Mouse (Mus musculus) lung, postnatal 25 days (tissue): ENCODE measurements around the gene Tbx5.

Experiments
- DNase-seq: peaks from one replicate; pipeline ENCODE4 v3.0.0; 2022; ENCODE audit warnings: low spot score

Tbx5 gene

DNA sequence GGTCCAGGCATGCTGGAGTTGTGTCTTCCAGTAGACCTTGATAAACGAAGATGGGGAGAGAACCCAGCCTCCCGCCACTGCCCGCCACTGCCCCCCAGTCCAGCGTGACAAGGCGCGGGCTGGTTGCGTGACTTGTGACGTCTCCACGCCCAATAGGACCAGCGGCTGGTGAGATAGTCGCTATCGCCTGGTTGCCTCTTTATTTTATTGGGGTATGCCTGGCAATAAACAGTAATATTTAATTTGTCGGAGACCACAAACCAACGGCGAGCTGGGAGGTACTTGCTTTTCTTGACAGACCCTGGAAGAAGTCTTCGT is at the start of gene Tbx5:
TSS of gene Tbx5 (plus strand) at position 190 of the 318 bp plus-strand sequence.
- peak; percentile 37 for DNase-seq

DNA sequence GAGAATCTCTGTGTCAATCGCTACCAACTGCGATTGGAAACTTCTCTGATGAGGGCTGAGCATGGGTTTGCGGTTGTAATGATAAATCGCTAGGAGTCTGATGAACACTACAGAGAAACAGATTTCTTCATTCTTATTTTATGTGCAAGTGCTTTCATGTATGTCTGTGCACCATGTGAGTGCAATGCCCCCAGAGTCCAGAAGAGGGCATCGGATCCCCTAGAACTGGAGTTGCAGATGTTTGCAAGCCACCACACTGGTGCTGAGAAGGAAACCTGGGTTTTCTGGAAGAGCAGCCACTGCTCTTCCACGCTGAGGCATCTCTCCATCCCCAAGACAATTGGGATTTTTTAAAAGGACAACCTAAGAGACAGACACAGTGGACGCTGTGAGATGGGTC is 46.5 kb upstream of the Tbx5 start:
- DNase-seq = no peak

DNA sequence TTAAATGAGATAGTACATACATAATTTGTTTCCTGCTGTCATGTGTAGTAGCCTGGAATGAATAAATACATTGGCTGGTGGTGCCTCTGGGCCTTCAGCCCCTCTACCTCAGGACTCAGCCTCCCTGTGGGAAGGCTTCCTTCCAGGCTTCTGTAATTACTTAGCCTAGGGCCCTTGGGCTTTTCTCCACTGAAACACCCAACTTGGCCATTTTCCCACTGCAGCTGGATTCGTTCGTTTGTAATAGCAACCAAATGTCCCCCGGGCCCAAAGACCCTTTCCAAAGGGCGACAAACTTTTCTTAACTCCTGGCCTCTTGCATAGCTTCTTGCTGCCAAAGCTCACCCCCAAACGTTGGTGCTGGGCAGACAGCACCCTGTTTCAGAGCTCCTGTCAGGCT is 40.8 kb upstream of the Tbx5 start:
- DNase-seq = no peak

DNA sequence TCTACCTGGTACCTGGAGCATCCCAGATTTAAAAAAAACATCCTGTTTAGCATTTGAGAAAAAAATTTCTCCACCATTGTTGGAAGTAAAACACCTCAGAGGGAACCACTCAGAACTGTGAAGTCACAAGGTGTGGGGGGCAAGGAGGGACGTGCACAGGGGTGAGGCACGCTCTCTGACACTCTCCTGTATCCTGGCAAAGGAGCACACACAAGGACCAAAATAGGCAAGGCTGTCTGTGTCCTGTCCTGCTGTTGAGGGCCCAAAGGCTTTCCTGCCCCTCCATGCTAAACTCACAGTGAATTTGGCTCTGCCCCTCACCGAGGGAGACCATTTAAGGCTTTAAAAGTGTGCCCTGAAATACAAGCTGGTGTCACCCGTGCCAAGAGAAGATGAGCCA is 38.5 kb upstream of the Tbx5 start:
- no peak for DNase-seq

DNA sequence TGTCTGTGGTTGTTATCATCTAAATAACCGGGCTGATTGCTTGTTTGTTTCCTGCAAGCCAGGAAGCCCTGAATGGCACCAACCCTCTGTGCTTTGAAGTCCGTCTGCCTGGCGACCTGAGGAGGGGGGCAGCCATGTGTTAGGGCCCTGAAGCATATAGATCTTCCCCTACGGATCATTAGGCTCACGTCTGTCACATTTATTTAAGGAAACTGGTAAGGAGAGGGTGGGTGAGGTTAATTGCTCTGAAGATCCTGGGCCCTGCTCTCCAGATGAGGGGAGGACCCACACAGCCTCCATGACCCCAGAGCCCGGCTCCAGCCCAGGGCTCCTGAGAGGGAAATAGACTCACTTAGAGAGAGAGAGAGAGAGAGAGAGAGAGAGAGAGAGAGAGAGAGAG is 37.1 kb upstream of the Tbx5 start:
- DNase-seq = no peak

DNA sequence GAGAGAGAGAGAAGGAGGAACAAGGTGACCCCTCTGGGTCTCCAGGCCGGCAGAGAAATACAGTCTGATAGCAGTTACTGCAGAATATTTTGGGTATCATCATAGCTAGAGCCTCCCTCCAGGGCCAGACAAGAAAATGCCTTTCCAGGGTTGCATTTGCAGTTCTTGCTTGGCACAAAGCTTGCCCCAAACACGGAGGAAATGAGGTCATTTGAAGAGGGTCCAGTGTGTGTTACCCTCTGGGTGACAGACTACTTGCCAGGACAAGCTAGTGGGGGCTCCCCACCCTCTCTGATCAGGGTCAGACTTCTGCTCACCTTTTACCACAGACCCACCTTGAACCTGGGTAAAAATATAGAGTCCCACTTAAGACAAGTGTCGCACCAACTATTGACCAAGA is 36.7 kb upstream of the Tbx5 start:
- no peak for DNase-seq

DNA sequence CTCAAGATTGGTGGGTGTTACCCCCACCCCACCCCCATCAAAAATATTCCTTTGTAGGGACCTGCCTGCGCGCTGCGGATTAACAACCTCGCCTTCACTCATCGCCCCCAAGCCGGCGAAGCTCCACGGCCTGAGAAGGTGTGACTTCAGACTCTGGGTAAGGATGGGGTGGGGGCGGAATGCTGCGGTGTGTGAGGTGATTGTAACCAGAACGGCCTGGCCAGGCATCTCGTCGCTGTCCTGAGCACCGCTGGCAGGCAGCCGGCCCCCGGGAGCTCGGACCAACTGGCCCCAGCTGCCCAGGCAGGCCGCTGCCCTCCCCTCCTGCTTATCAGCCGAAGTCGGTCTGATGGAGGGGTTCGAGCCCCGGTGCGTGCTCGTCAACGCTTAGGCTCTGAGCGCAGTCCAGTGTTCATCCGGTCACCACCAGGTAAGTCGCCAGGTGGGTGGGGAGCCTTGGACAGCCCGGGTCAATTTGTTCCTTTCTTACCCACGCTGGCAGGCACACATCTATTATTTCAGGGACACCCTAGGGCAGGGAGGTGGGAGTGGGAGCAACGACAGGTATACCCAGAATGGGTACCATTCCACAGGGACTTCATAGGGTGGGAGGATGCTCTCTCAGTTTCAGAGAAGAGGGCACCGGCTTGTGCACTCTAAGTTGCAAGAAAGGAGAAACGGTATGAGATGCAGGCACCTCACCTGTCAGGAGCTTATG is 35.9 kb upstream of the Tbx5 start:
- no peak for DNase-seq

DNA sequence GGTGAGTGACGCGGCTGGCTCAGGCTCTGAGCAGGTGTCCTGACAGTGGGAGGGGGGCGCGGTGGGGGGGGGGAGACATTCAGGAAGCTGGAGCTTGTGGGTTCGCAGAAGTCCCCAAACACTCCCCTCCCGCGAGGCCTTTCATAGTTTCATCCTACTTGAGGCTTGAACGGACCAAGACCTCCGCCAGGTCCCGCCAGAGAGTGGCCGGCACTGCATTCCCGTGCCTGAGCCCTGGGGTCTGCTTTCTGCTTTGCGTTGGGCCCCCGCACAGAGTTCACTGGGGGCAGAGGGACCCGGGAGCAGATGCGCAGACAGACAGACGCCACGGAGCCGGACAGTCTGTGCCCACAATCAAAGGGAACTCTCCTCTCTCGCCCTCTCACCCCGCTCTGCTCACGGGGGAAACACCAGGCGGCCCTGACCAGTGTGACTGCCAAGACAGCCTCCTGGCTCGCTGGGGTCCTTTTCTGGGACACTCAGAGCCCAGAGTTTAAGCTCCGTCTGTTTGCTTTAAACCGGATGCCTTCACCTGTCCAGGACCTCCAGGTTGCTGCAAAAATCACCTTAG is 34.8 kb upstream of the Tbx5 start:
- DNase-seq = no peak

DNA sequence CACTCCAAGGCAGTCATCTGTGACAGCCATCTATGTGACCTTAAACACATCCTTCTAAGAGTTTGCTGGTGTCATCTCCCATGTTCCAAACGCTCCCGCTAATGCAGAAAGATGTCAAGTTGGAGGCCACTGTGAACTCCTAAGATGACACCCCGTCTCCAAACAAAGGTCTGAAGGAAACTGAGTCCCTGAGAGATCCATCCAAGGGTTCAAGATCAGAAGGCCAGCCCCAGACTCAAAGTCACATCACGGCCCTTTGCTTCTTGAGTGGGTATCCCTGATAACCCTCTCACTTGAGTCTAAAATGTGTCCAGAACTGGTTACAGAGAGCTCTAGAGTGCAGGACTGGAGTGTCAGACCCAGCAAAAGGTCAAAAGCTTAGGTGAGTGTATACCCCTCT is 34.2 kb upstream of the Tbx5 start:
- no peak for DNase-seq

DNA sequence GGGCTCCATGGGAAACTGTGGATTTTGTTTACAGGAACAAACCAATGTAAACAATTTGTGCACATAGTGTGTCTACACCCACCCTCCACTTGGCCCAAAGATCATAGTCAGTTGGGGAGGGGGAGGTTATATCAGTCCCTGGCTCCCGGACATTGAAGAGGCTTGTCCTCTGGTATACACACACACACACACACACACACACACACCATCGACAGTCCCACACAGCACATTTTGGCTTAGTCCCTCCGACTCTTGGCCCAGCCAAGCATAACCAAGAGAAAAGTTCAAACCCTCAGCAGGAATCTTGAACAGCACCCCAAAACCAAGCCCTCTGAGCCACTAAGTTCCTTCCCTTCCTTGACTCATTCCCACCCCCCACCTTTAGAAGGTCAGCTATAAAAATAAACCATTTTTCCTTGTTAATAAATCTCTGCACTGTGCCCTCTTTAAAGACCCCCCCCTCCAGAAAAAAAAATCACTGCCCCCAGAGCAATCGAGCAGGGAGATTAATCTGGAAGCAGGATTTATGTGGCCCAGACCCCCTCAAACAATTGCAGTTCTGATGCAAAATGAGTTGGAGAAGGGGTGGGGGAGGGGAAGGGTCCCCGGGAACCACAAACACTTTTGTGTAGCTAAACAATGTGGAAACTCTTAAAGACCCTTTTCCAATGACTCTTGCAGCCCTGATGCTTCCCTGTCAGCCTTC is 33.6 kb upstream of the Tbx5 start:
- DNase-seq = no peak

DNA sequence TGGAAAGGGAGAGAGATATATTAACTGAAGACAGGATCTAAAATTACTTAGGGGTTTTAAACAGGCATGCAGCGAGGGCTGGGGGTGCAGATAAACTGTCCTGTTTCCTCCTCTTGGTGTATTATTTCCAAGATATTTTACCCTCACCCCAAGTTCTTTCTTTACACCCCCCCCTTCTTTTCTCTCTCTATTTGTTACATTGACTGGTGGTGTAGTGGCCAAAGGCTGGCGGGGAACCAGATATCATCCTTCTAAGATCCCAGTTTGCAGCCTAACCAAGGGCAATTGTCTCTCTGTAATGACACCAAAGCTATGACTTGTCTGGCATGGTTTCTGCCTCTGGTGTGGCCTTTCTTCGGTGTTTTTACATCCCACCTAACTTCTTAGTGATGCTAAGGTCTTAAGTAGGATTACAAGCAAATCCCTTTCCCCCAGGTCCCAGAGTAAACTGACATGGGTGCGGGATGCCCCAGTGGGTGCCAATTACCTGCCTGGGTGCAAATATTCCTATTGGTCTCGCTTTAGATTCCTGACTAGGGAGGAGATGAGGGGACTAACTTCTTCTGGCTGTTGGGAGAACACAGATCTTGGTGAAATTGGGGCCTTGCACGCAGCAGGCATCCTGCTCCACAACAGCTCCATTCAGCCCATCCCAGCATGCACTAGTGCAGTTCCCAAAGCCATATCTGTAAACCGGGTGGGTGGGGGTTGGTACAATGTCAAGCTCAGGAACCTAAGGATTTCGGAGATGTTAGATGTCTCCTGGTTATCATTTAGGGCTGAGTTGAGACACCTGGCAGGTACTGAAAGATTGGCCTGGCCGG is 32.8 kb upstream of the Tbx5 start:
- DNase-seq = no peak

DNA sequence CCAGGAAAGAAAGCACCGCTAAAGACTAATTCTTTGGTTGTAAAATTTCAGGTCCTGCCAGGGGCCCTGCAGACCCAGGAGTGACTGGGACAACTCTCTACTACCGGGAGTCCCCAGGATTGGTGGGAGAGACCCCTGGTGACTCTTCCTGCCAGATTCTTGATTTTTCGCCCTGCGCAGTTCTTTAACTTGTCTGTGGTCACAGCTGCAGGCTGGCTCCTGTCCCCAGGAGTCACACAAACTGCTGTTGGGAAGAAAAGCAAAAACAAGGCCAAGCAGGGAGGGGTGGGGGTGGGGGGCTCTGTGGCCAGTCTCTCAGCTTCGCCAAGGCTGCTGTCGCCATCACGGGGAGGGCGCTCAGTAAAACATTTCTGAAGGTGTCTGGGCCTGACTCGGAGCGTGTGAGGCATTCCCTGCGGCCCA is 32.2 kb upstream of the Tbx5 start:
- DNase-seq = no peak

DNA sequence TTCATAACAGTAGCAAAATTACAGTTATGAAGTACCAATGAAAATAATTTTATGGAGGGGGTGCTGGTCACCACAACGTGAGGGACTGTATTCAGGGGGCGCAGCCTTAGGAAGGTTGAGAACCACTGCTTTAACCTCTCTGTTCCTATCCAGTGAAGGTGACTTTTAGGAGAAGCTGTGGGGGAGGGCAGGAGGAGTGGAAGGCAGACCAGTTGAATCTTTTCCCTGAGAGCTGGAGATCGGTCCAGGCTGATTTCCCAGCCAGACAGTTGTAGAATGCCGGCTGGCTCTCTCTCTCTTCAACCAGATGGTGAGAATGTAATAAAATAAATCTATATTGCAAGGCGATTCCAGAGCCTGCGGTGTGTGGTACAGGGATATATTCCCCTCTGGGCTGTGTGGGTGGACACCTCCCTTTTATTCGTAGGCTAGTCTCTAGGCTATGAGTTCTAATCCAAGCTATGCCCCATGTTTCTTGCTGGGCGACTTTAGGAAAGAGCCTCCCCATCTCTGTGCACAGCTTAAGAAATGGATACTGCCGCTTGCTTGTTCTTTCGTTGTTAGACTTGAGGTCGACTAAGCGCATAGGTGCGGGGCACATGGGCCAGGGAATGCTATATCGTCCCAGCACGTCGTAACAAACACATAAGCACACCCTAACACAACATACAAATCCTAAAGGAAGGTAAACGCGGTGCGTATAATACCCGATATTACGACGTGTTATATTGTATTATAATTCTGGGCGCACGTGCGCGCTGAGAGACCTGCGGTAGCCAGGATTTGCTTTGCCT is 29.7 kb upstream of the Tbx5 start:
- no peak for DNase-seq

DNA sequence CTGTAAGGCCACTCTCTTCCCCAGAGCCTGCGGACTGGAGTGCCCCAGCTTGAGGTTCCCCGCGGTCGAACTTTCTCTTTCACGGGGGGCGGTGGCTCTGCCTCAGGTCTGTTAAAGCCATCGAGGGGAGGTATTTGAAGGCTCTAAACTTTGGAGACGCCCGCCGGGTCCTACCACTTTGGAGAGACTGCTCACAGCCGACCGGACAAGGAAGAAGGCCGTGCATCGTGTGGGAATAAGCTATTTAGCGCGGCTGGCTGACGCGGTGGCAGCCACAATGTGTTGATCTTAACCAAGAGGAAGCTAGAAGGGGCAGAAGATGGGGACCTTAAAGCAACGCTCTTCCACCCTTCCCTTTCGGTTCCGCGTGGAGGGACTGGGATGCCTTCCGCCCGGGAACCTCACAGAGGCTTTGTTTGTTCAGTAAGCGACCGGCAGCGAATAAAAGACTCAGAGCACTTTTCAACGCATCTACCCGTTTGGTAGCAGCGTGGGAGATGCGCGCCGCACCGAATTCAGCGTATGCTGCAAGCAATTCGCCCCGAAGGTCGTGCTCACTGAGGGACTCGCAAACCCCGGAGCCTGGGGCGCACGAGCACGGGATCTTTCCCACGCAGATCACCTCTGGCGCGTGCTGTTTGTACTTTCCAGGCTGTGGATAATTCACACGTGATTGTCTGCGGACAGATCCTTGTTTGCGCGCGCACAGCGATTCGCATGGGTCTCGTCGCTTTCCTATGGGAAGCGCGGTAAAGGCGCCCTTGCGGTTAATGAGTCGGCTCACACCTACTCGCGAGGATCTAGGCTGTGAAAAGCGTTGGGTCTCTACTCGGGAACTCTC is 28.8 kb upstream of the Tbx5 start:
- DNase-seq = no peak

DNA sequence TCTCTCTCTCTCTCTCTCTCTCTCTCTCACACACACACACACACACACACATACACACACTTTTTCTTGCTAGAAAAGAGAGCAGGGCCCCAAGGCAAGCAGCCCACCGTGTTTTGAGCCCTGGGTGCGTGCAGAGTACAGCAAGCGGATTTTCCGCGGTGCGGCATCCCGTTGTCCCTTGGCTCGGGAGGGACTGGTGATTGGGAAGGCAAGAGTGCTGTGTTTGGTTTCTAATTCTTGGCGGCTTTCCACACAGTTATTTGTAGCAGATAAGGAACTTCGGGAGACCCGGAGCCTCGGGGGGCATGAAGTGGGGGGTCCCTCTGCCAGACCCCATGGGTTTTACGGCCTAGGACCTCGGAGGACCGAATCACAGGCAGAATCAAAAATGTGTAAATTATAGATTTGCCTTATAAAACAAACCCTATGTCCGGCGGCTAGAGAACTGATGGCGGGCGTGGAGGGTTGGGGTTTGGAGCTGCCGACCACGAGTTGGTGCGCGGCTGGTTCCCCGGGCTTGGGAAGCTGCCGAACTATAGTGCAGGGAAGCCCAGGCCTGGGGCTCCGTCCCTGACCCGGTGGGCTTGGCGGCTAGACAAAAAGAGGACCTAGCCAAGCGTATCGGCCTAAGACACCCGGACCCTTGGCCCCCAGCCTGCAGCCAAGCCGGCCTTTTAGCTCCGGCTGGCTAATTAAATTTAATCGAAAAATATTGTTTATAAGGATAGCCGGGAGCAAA is 28.0 kb upstream of the Tbx5 start:
- no peak for DNase-seq

DNA sequence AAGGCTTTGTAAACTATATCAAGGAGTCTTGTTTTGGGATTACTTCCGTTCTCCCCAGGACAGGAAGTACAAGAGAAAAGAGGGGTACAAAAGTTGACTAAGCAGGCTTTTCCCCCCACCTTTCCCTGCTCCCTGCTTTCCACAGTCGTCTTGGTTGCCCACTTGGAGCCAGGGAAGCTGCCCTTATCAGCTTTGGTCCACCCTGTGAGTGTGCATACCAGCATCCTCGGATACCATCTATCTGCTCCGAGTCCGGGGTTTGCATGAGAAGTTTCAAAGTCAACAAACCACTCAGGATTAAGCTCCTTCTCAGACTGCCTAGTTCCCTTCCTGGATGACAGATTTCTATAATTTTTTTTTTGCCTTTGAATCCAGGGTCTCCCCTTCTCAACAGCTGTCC is 26.8 kb upstream of the Tbx5 start:
- no peak for DNase-seq

DNA sequence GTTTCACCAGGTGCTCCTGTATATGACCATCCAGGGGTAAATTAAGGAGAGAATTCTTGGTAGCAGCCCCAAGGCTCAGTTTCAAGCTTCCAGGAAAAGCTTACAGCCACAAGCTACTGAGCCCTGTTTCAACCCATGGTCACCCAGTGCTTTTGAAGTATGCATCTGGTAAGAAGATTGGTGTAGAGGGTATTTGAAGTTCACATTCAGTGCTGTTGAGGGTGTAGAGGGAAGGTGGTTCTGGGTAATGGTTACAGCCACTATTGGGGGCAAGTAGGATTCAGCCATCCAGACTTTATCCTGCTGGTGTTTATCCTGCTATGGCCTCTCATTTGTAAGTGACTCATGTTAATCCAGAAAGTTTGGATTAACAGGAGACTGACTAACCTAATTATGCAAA is 26.0 kb upstream of the Tbx5 start:
- no peak for DNase-seq

DNA sequence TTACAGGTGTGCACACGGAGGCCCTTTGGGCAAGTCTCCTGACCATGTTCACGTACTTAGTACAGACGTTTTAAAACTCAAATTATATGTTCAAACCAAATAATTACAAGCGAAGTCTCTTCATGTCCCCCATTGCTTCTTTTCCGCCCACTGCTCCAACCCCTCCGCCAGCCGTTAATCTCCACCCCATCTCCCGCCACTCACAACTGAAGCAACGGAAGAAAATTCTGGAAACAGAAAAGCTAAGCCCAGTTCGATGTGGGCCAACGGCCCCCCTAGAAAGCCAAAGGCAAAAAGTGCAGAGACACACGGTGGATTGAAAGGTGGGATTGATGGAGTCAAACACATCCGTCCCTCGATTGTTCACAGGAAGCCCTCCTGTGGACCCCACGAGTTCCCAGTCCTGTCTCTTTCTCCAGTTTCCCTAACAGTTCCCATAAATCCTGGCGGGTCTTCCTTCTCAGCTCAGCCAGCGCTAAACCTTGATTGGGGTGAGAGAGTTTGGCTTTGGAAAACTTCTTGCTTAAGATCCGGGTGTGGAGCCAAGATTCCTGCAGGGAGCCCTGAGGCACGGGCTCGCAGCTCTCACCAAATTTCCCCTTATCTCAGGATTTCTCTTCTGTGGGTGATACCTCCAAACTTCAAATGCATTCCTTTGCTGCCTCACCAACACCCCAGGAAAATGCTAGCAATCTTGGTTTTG is 24.8 kb upstream of the Tbx5 start:
- DNase-seq = peak; percentile 38

DNA sequence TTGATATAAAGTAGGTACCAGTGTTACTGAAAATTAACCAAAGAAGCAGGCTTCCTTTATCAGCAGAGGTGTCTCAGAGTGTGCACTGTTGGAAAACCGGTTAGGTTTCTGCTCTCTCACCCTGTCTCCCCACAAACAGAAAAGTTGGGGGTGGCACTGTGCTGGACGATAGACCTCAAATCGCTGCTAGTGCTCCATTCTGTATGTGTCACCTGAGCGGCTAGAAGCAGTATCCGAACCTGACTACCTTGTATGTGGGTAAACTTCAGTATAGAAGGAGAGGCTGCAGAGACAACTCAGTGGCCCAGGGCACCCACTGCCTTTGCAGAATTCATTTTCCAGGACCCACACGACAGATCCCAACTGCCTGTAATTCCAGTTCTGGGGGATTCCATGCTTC is 23.8 kb upstream of the Tbx5 start:
- no peak for DNase-seq
